Mouse (Mus musculus) neural tube, embryonic 15.5 days (tissue): ENCODE measurements at regions not wholly inside any gene's neighbourhood (a gene's known extent, or its start where the extent isn't known, plus 50 kb on each side); places are given as distances from the start of the nearest gene placed in this dataset.

ENCODE experiments used
- ATAC-seq: fragments of 200-750 bp; cut with Nextera tagmentation; 2 replicates; pipeline ENCODE4 v1.8.0; 2017; ENCODE audit warnings: mild to moderate bottlenecking, moderate TSS enrichment, moderate library complexity; ENCODE audit not compliant: low FRiP score
- H3K27ac ChIP-seq: fragments of 300-500 bp; sonication (generic); replicated peaks from 2 replicates; pipeline ENCODE4 v1.5.1; 2015; ENCODE audit warnings: mild to moderate bottlenecking, inconsistent platforms
- H3K27me3 ChIP-seq: fragments of 300-500 bp; sonication (generic); replicated peaks from 2 replicates; pipeline ENCODE4 v1.6.1; 2015; ENCODE audit warnings: inconsistent platforms
- H3K36me3 ChIP-seq: fragments of 300-500 bp; sonication (generic); 2 replicates; pipeline ENCODE4 v1.6.1; 2015; ENCODE audit warnings: inconsistent platforms
- H3K4me1 ChIP-seq: fragments of 300-500 bp; sonication (generic); 2 replicates; pipeline ENCODE4 v1.6.1; 2015; ENCODE audit warnings: inconsistent platforms
- H3K4me2 ChIP-seq: fragments of 300-500 bp; sonication (generic); 2 replicates; pipeline ENCODE4 v1.6.1; 2015; ENCODE audit warnings: inconsistent platforms, mild to moderate bottlenecking, moderate library complexity
- H3K4me3 ChIP-seq: fragments of 300-500 bp; sonication (generic); replicated peaks from 2 replicates; pipeline ENCODE4 v1.5.1; 2015; ENCODE audit warnings: mild to moderate bottlenecking, inconsistent platforms
- H3K9ac ChIP-seq: fragments of 300-500 bp; sonication (generic); replicated peaks from 2 replicates; pipeline ENCODE4 v1.6.1; 2015; ENCODE audit warnings: mild to moderate bottlenecking, inconsistent platforms
- H3K9me3 ChIP-seq: fragments of 300-500 bp; sonication (generic); replicated peaks from 2 replicates; pipeline ENCODE4 v1.6.1; 2016; ENCODE audit warnings: inconsistent platforms
- WGBS: fragments of 180-500 bp; shearing (Covaris S2); methylation state at CpG from one replicate; pipeline ENCODE4 v1.1.7; 2015; ENCODE audit warnings: mixed read lengths; 5-methylcytosine and 5-hydroxymethylcytosine counted together

DNA sequence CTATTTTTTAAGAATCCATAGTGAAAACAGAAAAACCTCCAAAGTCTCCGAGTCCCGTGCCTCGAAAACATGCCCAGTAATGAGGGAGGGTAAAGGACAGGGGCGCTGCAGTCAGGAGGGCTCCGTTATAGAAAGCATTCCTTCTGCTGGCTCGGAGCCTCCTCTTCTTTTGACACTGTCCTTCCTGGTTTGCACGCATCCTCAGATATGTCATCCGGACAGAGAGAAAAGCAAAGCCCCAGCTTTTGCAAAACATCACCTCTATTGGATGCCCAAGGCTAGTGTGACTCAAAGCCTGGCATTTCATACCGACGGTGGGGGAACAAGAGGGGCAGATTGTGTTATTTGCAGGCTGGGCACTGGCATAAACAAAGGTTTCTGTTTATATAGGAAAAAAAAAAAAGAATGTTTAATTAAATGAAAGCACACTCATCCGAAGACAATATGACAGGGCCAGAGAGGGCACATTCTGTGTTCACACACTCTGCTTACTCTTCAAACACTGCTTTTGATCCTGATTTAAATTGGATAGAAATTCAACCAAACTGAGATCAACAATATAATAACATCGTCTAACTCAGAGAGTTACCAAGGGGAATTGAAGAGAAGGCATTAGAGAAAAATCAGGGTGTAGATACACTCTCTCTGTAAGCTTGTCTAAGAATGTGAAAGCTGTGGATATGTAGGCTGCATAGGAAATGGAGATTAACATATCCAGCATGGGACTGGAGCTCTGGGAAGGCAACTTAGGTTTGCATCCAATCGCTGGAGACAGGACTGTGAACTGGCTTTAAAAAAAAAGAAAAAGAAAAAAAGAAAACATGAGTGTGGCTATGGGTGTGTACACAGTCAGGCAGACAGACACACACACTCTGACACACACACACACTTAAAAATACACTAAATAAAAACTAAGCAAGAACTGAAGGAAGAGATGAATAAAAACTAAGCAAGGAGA is 688.7 kb upstream of the Ptbp2 start:
- Histone ChIP-seq H3K4me1 (peaks cover 10% of the 10 kb centered on the region), H3K27ac (no peak overlapping the region), H3K4me3 (no peak overlapping the region), H3K4me2 (no peak overlapping the region), H3K9ac (no peak overlapping the region), H3K36me3 (no peaks in the 10 kb centered on the region), H3K27me3 (no peaks in the 10 kb centered on the region), H3K9me3 (no peaks in the 10 kb centered on the region)
- no peak for ATAC-seq
- 63% methylated on average over 13 of the region's 13 CpGs for WGBS

DNA sequence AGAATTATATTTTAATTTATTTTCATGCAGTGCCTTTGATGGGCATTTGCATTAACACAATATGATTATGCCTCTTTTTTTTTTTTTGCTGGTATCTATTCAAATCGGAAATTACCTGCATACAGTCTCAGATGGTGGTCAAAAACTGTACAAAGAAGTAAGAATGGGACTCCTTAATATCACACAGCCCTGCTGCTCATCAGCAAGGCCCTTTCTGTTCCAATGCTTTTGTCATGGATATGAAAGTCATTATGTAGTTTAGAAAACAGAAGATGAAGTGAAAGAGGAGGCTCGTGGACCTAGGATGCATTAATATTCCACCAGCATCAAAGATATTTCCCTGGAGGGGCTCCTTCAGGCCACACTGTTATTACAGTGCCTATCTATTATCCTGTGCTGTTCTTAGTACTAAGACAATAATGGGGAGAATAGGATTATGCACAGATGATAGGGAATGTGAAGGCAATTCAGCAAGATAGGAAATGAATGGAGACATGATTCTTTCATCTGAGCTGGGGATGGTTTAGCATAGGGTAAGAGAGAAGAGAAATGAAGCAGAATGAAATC is 687.7 kb upstream of the Ptbp2 start:
- H3K27ac ChIP-seq = no peak overlapping the region
- H3K36me3 ChIP-seq = no peaks in the 10 kb centered on the region

DNA sequence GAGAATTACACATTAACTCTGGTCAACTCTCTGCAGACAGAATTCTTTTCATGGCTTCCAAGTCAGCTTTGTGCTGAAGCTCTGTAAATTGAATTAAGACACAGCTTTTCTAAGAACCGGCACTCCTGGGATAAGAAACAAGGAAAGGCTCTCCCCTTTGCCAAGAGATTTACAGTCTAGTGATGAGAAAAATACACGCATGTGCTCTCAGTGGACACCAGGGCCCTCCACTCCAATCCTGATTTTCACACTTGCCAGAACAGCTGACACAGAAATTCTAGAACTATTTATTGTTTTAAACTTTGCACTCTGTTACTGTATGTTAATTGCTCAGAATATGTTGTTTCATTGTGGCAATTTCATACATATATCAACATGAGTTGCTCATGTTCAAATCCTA is 684.6 kb upstream of the Ptbp2 start:
- H3K9ac ChIP-seq = no peak overlapping the region
- no peak overlapping the region for H3K27ac ChIP-seq
- 63% methylated on average over 2 of the region's 2 CpGs for WGBS
- H3K9me3 ChIP-seq = no peaks in the 10 kb centered on the region
- ATAC-seq = no peak
- no peaks in the 10 kb centered on the region for H3K27me3 ChIP-seq
- peaks cover 10% of the 10 kb centered on the region for H3K4me1 ChIP-seq
- H3K4me3 ChIP-seq = no peak overlapping the region
- H3K36me3 ChIP-seq = no peaks in the 10 kb centered on the region
- no peak overlapping the region for H3K4me2 ChIP-seq

More for the DNA sequence above, 687.7 kb upstream of the Ptbp2 start:
- Histone ChIP-seq H3K4me2 (no peak overlapping the region), H3K9me3 (no peaks in the 10 kb centered on the region), H3K27me3 (no peaks in the 10 kb centered on the region), H3K4me3 (no peak overlapping the region), H3K9ac (no peak overlapping the region), H3K4me1 (peaks cover 10% of the 10 kb centered on the region)
- ATAC-seq = no peak
- WGBS = 34% methylated on average over 2 of the region's 2 CpGs

DNA sequence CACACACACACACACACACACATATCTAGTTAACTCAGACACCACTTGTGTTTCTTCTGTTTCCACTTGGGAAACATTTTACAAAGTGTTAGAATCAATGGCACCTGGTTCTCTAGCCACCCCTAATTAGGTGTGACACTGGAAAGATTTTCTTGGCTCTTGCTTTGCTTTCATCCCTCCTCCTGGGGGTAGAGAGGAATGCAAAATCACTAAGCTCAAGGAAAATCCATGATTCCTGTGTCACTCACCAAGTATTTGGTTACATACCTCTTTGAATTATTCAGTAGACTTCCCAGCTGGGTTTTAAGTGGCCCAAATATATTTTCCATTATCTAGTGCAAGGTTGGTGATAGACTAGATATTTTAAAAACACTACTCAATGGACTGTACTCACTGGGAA is 676.5 kb upstream of the Ptbp2 start:
- Histone ChIP-seq H3K9ac (no peak overlapping the region), H3K27me3 (no peaks in the 10 kb centered on the region), H3K9me3 (no peaks in the 10 kb centered on the region), H3K4me1 (no peaks in the 10 kb centered on the region), H3K4me2 (no peak overlapping the region), H3K36me3 (no peaks in the 10 kb centered on the region), H3K27ac (no peak overlapping the region), H3K4me3 (no peak overlapping the region)
- ATAC-seq = no peak

DNA sequence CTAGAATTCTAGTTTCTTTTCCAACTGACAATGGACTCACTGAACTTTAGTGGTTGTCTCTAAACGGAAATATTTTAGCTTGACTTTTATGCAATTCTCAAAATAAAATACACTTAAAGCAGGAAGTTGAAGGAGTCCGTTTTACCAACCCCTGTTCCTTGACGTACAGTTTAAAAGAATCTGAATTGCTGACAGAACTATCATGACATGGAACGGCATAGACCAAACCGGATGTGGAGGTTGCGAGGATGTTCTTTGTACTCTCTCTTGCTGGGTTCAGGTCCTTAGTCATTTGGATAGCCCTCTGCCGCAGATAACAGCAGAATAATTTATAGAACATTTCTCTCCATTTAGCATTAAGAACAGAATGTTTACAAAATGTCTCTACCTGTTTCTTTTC is 673.6 kb upstream of the Ptbp2 start:
- no peak for ATAC-seq
- no peaks in the 10 kb centered on the region for H3K36me3 ChIP-seq
- H3K27ac ChIP-seq = no peak overlapping the region
- H3K9me3 ChIP-seq = no peaks in the 10 kb centered on the region
- no peak overlapping the region for H3K9ac ChIP-seq
- no peak overlapping the region for H3K4me2 ChIP-seq
- H3K4me3 ChIP-seq = no peak overlapping the region
- 93% methylated on average over 7 of the region's 7 CpGs for WGBS
- no peaks in the 10 kb centered on the region for H3K27me3 ChIP-seq
- H3K4me1 ChIP-seq = no peaks in the 10 kb centered on the region

DNA sequence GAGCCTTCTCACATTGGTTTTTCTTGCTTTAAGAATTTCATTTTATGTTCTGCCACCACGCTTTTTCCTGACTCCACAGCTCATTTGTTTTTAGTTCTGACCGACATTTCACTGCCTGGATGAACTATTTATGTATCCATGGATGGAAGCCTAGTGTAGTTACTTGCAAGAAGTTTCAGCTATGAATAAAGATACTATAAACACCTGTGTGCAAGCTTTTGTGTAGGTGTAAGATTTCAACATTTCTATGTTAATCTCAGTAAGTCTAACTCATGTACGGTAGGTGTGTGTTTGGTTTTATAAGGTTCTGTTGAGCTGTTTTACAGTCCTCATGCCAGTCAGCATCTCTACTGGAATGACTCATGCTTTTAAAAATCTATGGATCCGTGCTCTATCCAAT is 656.9 kb upstream of the Ptbp2 start:
- Histone ChIP-seq H3K36me3 (no peaks in the 10 kb centered on the region), H3K4me3 (no peak overlapping the region), H3K27ac (no peak overlapping the region), H3K9me3 (no peaks in the 10 kb centered on the region), H3K9ac (no peak overlapping the region), H3K27me3 (no peaks in the 10 kb centered on the region), H3K4me2 (no peak overlapping the region), H3K4me1 (no peaks in the 10 kb centered on the region)
- 85% methylated on average over 4 of the region's 4 CpGs for WGBS
- no peak for ATAC-seq

DNA sequence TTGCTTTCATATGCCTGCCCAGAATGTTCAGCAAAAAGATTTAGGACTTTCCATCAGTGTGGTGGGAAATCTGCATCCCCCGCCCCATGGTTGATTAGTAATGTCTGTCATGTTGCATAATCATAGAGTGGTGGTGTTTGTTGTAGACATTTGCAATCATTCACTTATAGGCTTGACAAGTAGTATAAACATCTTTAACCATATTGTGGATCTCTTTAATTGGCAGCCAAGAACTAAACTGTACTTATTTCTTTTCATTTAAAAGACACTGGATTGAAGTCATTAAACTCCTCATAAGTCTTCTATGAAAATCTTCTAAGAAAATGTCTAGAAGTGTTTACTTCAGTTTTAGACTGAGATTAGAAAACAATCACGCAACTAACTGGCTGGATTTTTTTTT is 646.0 kb upstream of the Ptbp2 start:
- no peak overlapping the region for H3K4me3 ChIP-seq
- H3K27me3 ChIP-seq = no peaks in the 10 kb centered on the region
- no peaks in the 10 kb centered on the region for H3K9me3 ChIP-seq
- no peak overlapping the region for H3K9ac ChIP-seq
- no peaks in the 10 kb centered on the region for H3K4me1 ChIP-seq
- H3K4me2 ChIP-seq = no peak overlapping the region
- no peaks in the 10 kb centered on the region for H3K36me3 ChIP-seq
- H3K27ac ChIP-seq = no peak overlapping the region
- no peak for ATAC-seq
- 94% methylated on average over 2 of the region's 2 CpGs for WGBS

DNA sequence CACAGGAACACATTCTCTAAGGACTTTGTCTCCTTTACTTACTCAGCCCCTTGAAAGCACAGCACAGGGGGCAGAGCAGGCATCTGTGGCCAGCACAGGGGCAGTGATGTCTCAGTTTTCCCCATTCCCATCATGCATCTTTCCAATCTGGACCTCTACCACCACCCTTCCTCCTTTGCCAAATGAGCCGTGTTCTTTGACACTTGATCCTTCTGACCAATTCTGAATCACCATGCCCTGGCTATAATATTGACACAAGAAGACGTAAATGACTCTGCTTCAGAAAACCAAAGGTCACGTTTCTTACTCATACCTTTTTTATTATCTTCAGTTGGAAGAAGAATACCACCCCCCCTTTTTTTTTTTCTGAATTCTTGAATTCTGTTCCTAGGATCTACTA is 632.4 kb upstream of the Ptbp2 start:
- ATAC-seq = no peak
- no peaks in the 10 kb centered on the region for H3K36me3 ChIP-seq
- WGBS = 82% methylated on average over 3 of the region's 3 CpGs

DNA sequence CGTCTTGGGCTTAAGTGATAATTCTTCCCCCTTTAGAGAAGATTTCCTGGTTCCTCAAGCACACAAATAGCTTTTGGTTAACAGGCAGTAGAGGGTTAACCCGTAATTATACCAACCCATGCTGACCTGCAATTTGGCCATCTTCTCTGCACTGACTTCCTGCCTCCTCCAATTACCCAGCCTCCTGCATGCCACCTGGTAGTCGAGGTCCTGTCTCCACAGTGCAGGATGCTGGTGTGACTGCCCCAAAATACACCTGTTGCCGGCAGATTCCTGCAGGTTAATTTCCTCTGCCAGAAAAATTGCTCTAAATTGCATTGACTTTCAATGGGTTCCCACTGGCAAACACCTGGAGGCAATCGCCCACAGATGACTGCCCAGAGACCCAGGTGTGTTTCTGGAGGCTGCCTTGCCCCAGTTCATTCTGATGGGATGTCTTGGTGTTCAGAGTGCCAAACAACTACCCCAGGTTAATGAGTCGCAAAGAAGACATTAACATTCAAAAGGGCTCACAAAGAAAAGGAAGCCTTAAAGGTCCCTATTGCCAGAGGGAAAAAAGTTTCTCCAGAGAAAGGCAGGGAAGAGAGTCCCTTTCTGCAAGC is 591.5 kb upstream of the Ptbp2 start:
- H3K27me3 ChIP-seq = no peaks in the 10 kb centered on the region
- 25% methylated on average over 6 of the region's 6 CpGs for WGBS
- no peaks in the 10 kb centered on the region for H3K4me1 ChIP-seq
- H3K9ac ChIP-seq = no peak overlapping the region
- no peaks in the 10 kb centered on the region for H3K9me3 ChIP-seq
- H3K36me3 ChIP-seq = no peaks in the 10 kb centered on the region
- no peak for ATAC-seq
- H3K27ac ChIP-seq = no peak overlapping the region
- H3K4me2 ChIP-seq = no peak overlapping the region
- H3K4me3 ChIP-seq = no peak overlapping the region

More for the DNA sequence above, 632.4 kb upstream of the Ptbp2 start:
- Histone ChIP-seq H3K4me1 (no peaks in the 10 kb centered on the region), H3K27ac (no peak overlapping the region), H3K4me2 (no peak overlapping the region), H3K9ac (no peak overlapping the region), H3K9me3 (no peaks in the 10 kb centered on the region), H3K4me3 (no peak overlapping the region), H3K27me3 (no peaks in the 10 kb centered on the region)

DNA sequence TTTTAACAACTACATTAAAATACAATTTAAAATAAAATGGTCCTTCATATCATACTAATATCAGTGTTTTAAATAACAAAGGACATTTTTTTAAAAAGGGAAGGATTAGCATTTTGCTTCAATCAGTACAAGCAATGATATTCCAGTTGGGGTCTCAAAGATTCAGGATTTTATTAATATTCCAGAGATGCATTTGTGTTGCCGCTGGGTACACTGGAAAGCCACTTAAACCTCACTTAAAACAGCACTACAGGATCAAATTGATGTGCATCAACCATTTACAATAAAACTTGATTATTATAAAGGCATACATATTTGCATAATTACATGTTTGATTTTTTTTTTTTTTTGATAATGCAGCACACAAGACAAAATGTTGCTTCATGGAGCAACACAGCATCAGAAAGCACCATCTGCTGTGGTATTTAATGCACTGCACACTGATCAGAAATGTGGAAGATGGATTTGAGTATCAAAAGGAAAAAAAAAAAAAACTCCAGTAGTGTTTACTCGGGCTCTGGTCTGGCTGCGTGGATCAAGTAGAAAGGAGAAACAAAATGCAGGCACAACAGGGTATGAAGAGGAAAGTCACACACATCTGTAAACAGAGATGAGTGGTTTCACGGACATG is 558.6 kb upstream of the Ptbp2 start:
- Histone ChIP-seq H3K4me3 (no peak overlapping the region), H3K4me2 (no peak overlapping the region), H3K27ac (no peak overlapping the region), H3K4me1 (no peaks in the 10 kb centered on the region), H3K9me3 (no peaks in the 10 kb centered on the region), H3K9ac (no peak overlapping the region), H3K36me3 (no peaks in the 10 kb centered on the region), H3K27me3 (no peaks in the 10 kb centered on the region)
- WGBS = 72% methylated on average over 4 of the region's 4 CpGs
- ATAC-seq = no peak; the same call in 1 of the 2 replicates

DNA sequence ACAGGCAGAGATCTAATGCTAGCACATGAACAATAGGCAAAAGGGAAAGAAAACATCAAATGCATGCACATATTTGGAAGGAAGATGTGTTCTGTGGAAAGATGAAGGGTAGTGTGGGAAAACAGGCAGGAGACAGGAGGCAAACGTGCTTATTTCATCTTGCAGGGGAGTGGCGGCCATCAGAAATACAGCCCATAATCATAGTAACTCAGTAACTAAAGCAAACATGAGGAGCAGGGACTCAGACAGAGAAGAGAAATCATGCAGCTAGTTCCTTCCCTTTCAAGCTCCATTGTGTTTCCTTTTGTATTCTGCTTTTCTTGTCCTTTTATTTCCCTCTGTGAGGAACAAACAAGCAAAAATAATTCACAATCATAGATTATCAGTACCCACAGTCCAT is 557.6 kb upstream of the Ptbp2 start:
- Histone ChIP-seq H3K9me3 (no peaks in the 10 kb centered on the region), H3K4me2 (no peak overlapping the region), H3K27ac (no peak overlapping the region), H3K27me3 (no peaks in the 10 kb centered on the region), H3K9ac (no peak overlapping the region), H3K4me1 (no peaks in the 10 kb centered on the region), H3K4me3 (no peak overlapping the region), H3K36me3 (no peaks in the 10 kb centered on the region)
- 56% methylated on average over 2 of the region's 2 CpGs for WGBS
- ATAC-seq = no peak
